Mouse (Mus musculus): ENCODE results near the gene Cxcl12. TPM values are rescaled to one million over a fixed set of nuclear protein-coding genes. Genes with fewer than 3 reads are reported as not detected.

Gene Cxcl12
- polyA plus RNA-seq (2012; rRNA removed) = 40.1 and 43.6 TPM in 2 replicates
- polyA plus RNA-seq (2014; fragmentation: Nextera tagmentation; extraction: Ambion mirVana) = 41.3 and 46.2 TPM in 2 replicates

- peaks cover 31% of the 10 kb centered on the region for H3K27me3 ChIP-seq (ENCODE audit: control insufficient read depth, insufficient read depth, low read length)
- ATAC-seq (ENCODE audit: insufficient read depth) (peak; percentile 54; the same call in 1 of the 2 replicates), DNase-seq (ENCODE audit: low read depth in 3 of 3, low spot score in 3 of 3) (no peak)
- peaks cover 0 to 10% of the 10 kb centered on the region in 2 experiments; a peak in 2 of 4 replicates for H3K4me1 ChIP-seq (replicated peaks; ENCODE audit: control insufficient read depth in 2 of 2, insufficient read depth in 2 of 2, low read length in 1 of 2)
- WGBS (ENCODE audit: insufficient replicate concordance) = under 1% methylated on average over 57 of the region's 64 CpGs
- H3K36me3 ChIP-seq (replicated peaks; ENCODE audit: control insufficient read depth, insufficient read depth, low read depth) = no peaks in the 10 kb centered on the region
- no peak within 1 kb of the TSS for H3K27ac ChIP-seq
- TF ChIP-seq CTCF (IDR thresholded peaks at IDR 0.05; ENCODE audit: low read depth) (no peak), EP300 (IDR thresholded peaks at IDR 0.05; ENCODE audit: low read depth) (no peak)
- peak within 1 kb of the TSS; percentile 33 for H3K4me2 ChIP-seq (ENCODE audit: low read depth)
- no peaks in the 10 kb centered on the region for H3K9me3 ChIP-seq (ENCODE audit: control insufficient read depth, low read length)
- peak within 1 kb of the TSS; percentile 0; the same call in 1 of the 2 replicates for H3K9ac ChIP-seq (replicated peaks)
- peak within 1 kb of the TSS; percentile 50 to 55 for H3K4me3 ChIP-seq (ENCODE audit: insufficient read depth in 1 of 2, low read depth in 2 of 2, low read length in 2 of 2)
These were observed at the start of gene Cxcl12 for GRCm38 (mm10) chr6:117168321-117169011. TSS of gene Cxcl12 (plus strand) at chr6:117168535.

DNA sequence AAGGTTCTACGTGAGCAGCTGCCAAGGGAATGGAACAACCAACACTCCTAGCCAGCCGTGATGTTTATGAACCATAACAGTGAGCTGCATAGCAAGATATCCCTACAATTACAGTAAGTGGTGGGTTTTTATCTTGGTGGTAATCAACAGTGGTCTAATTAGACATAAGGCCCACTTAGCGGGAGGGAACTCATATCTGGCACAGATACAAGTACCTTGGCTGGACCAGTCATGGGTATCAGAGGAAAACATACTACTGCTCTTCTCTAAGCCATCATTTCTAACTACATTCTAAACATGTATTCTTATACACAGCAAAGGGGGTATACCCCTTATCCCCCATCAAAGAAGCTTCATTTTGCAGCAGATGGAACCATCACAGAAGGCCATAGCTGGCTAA is 46.3 kb upstream of the Cxcl12 start:
- 61% methylated on average over 3 of the region's 3 CpGs for WGBS (ENCODE audit: insufficient replicate concordance)
- H3K4me2 ChIP-seq (ENCODE audit: low read depth) = no peak overlapping the region
- no peak for ATAC-seq (ENCODE audit: insufficient read depth)
- no peak for DNase-seq (ENCODE audit: low read depth in 3 of 3, low spot score in 3 of 3)
- H3K4me1 ChIP-seq (replicated peaks; ENCODE audit: control insufficient read depth in 2 of 2, insufficient read depth in 2 of 2, low read length in 1 of 2) = no peaks in the 10 kb centered on the region
- no peak overlapping the region for H3K9ac ChIP-seq (replicated peaks)
- no peaks in the 10 kb centered on the region for H3K36me3 ChIP-seq (replicated peaks; ENCODE audit: control insufficient read depth, insufficient read depth, low read depth)
- H3K27ac ChIP-seq = no peak overlapping the region
- H3K9me3 ChIP-seq (ENCODE audit: control insufficient read depth, low read length) = no peaks in the 10 kb centered on the region
- H3K27me3 ChIP-seq (ENCODE audit: control insufficient read depth, insufficient read depth, low read length) = no peaks in the 10 kb centered on the region
- no peak for TF ChIP-seq CTCF (IDR thresholded peaks at IDR 0.05; ENCODE audit: low read depth)
- no peak for TF ChIP-seq EP300 (IDR thresholded peaks at IDR 0.05; ENCODE audit: low read depth)
- H3K4me3 ChIP-seq (ENCODE audit: insufficient read depth in 1 of 2, low read depth in 2 of 2, low read length in 2 of 2) = no peak overlapping the region

- Histone ChIP-seq H3K27ac (no peak overlapping the region), H3K4me1 (replicated peaks; ENCODE audit: control insufficient read depth in 2 of 2, insufficient read depth in 2 of 2, low read length in 1 of 2) (no peaks in the 10 kb centered on the region), H3K9me3 (ENCODE audit: control insufficient read depth, low read length) (no peaks in the 10 kb centered on the region), H3K9ac (replicated peaks) (no peak overlapping the region), H3K27me3 (ENCODE audit: control insufficient read depth, insufficient read depth, low read length) (no peaks in the 10 kb centered on the region), H3K4me2 (ENCODE audit: low read depth) (no peak overlapping the region), H3K36me3 (replicated peaks; ENCODE audit: control insufficient read depth, insufficient read depth, low read depth) (no peaks in the 10 kb centered on the region), H3K4me3 (ENCODE audit: insufficient read depth in 1 of 2, low read depth in 2 of 2, low read length in 2 of 2) (no peak overlapping the region)
- 33% methylated on average over 1 of the region's 1 CpGs for WGBS (ENCODE audit: insufficient replicate concordance)
- DNase-seq (ENCODE audit: low read depth in 3 of 3, low spot score in 3 of 3) = no peak
- no peak for ATAC-seq (ENCODE audit: insufficient read depth)
- TF ChIP-seq CTCF (IDR thresholded peaks at IDR 0.05; ENCODE audit: low read depth) = no peak
- no peak for TF ChIP-seq EP300 (IDR thresholded peaks at IDR 0.05; ENCODE audit: low read depth)
These were observed 42.0 kb upstream of the Cxcl12 start for GRCm38 (mm10) chr6:117126356-117126755.

DNA sequence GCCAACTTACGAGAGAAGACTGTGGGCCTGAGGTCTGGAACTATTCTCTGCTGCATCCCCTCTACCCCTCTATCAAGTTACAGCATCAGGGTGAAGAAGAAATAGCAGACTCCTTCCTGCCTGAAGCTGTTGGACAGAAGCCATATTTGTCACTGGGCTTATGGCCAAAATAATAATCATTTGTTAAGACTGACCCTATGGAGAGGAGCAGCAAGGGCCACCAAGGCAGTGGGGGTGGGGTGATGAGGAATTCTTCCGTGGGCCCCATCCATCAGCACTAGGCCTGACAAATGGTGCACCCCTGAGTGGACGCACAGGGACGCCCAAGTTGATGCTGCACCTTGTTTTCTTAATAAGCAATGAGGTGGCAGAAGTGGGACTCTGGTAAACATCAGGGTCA is 38.9 kb upstream of the Cxcl12 start:
- H3K27me3 ChIP-seq (ENCODE audit: control insufficient read depth, insufficient read depth, low read length) = no peaks in the 10 kb centered on the region

DNA sequence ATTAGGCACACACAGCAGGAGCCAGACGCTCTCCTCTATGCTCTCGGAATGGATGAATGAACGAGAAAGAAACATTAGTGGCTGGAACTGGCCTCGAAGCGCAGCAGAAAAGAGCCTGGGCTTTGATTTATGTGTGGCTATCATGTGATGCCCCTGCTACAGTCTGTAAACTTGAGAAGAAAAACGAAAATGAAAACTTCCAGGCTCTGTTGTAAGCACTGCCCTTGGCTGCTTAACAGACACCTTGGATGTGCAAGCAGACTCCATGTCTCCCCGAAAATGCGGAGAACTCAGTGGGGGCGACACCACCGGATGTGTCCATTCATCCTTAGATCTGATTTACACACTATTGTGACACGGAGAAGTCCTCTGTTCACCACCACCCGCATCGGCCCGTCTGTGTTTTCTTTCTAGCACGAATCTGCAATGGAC is 37.6 kb upstream of the Cxcl12 start:
- H3K9me3 ChIP-seq (ENCODE audit: control insufficient read depth, low read length) = no peaks in the 10 kb centered on the region
- 61% methylated on average over 15 of the region's 15 CpGs for whole genome bisulfite sequencing (ENCODE audit: insufficient replicate concordance)
- no peak overlapping the region for H3K4me2 ChIP-seq (ENCODE audit: low read depth)
- no peak overlapping the region for H3K9ac ChIP-seq (replicated peaks)
- no peaks in the 10 kb centered on the region for H3K36me3 ChIP-seq (replicated peaks; ENCODE audit: control insufficient read depth, insufficient read depth, low read depth)
- DNase-seq (ENCODE audit: low read depth in 3 of 3, low spot score in 3 of 3) = no peak
- no peaks in the 10 kb centered on the region for H3K4me1 ChIP-seq (replicated peaks; ENCODE audit: control insufficient read depth in 2 of 2, insufficient read depth in 2 of 2, low read length in 1 of 2)
- H3K4me3 ChIP-seq (ENCODE audit: insufficient read depth in 1 of 2, low read depth in 2 of 2, low read length in 2 of 2) = no peak overlapping the region
- H3K27me3 ChIP-seq (ENCODE audit: control insufficient read depth, insufficient read depth, low read length) = no peaks in the 10 kb centered on the region
- no peak for TF ChIP-seq CTCF (IDR thresholded peaks at IDR 0.05; ENCODE audit: low read depth)
- TF ChIP-seq EP300 (IDR thresholded peaks at IDR 0.05; ENCODE audit: low read depth) = no peak
- ATAC-seq (ENCODE audit: insufficient read depth) = no peak
- H3K27ac ChIP-seq = no peak overlapping the region

More for the DNA sequence above, 38.9 kb upstream of the Cxcl12 start:
- Histone ChIP-seq H3K4me3 (ENCODE audit: insufficient read depth in 1 of 2, low read depth in 2 of 2, low read length in 2 of 2) (no peak overlapping the region), H3K27ac (no peak overlapping the region), H3K4me2 (ENCODE audit: low read depth) (no peak overlapping the region), H3K36me3 (replicated peaks; ENCODE audit: control insufficient read depth, insufficient read depth, low read depth) (no peaks in the 10 kb centered on the region), H3K9me3 (ENCODE audit: control insufficient read depth, low read length) (no peaks in the 10 kb centered on the region), H3K4me1 (replicated peaks; ENCODE audit: control insufficient read depth in 2 of 2, insufficient read depth in 2 of 2, low read length in 1 of 2) (no peaks in the 10 kb centered on the region), H3K9ac (replicated peaks) (no peak overlapping the region)
- no peak for DNase-seq (ENCODE audit: low read depth in 3 of 3, low spot score in 3 of 3)
- TF ChIP-seq CTCF (IDR thresholded peaks at IDR 0.05; ENCODE audit: low read depth) (no peak), EP300 (IDR thresholded peaks at IDR 0.05; ENCODE audit: low read depth) (no peak)
- no peak for ATAC-seq (ENCODE audit: insufficient read depth)
- WGBS (ENCODE audit: insufficient replicate concordance) = 55% methylated on average over 4 of the region's 4 CpGs
